Mouse (Mus musculus) cortical plate, adult 2 months (tissue): ENCODE data around the gene Gm45717. TPM values are rescaled to one million over a fixed set of nuclear protein-coding genes. Genes with fewer than 3 reads are reported as not detected.

Experiments
- H3K27ac ChIP-seq: fragments of 200-500 bp; 2 replicates; pipeline ENCODE4 v1.5.1; 2012; ENCODE audit warnings: low read length, control low read depth, inconsistent platforms; ENCODE audit not compliant: insufficient read depth
- H3K4me1 ChIP-seq: fragments of 200-500 bp; 2 replicates; pipeline ENCODE4 v1.6.1; 2011; ENCODE audit warnings: low read length; ENCODE audit not compliant: control insufficient read depth, insufficient read depth
- H3K4me3 ChIP-seq: fragments of 200-500 bp; 2 replicates; pipeline ENCODE4 v1.5.1; 2011; ENCODE audit warnings: mild to moderate bottlenecking, low read length, control low read depth; ENCODE audit not compliant: insufficient read depth
- CTCF ChIP-seq: fragments of 200-500 bp; IDR thresholded peaks from 2 replicates; pipeline ENCODE4 v1.5.1; 2011; ENCODE audit warnings: mild to moderate bottlenecking, control low read depth, low read length; ENCODE audit not compliant: insufficient read depth; ENCODE audit errors: extremely low read depth
- POLR2A ChIP-seq: fragments of 200-500 bp; IDR thresholded peaks from 2 replicates; pipeline ENCODE4 v1.6.1; 2011; ENCODE audit warnings: mild to moderate bottlenecking, low read length, control low read depth; ENCODE audit not compliant: insufficient read depth; ENCODE audit errors: extremely low read depth
- polyA plus RNA-seq: library from polyadenylated mRNA; depleted of rRNA; stranded (reverse); fragments of >200 nt; gene quantifications from 2 replicates; pipeline ENCODE4 v1.2.3, GENCODE M21; 2012

Gm45717 gene
- polyA plus RNA-seq, 1 experiment, result not detected

GRCm38 (mm10) chr7:140912846-140913482, 42.8 kb downstream of the Gm45717 start:
- H3K4me3 ChIP-seq, result no peak overlapping the region
- no peak for TF ChIP-seq CTCF
- no peak for TF ChIP-seq POLR2A
- 0 out of 2 replicates have a peak, but pooled peaks cover 1% of the 10 kb centered on the region for H3K4me1 ChIP-seq
- no peak overlapping the region for H3K27ac ChIP-seq

DNA sequence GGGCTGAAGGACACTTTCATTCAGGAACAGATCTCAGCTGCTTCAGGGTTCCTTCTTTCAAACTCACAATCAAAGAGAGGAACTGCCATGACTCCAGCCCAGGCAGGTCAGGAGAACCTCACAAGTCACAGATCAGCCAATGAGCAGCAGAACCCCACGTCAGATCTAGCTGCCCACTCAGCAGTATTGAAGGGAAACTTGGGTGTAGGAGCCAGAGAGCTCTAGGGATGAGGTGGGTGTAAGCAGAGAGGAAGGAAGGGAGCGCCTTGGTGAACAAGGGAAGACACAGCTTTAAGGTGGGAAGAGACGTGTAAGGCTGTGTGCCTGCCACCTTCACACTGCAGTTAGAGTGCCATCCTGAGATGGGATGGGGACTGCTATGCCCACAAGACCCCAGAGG, 43.4 kb downstream of the Gm45717 start:
- Histone ChIP-seq H3K4me3 (no peak overlapping the region), H3K4me1 (0 out of 2 replicates have a peak, but pooled peaks cover 1% of the 10 kb centered on the region), H3K27ac (no peak overlapping the region)
- no peak for TF ChIP-seq POLR2A
- TF ChIP-seq CTCF, result no peak

GRCm38 (mm10) chr7:140908634-140909107, 47.1 kb downstream of the Gm45717 start:
- no peak overlapping the region for H3K27ac ChIP-seq
- TF ChIP-seq CTCF (peak; percentile 80), POLR2A (no peak)
- H3K4me3 ChIP-seq, result peak overlapping the region; percentile 13
- 0 out of 2 replicates have a peak, but pooled peaks cover 1% of the 10 kb centered on the region for H3K4me1 ChIP-seq

DNA sequence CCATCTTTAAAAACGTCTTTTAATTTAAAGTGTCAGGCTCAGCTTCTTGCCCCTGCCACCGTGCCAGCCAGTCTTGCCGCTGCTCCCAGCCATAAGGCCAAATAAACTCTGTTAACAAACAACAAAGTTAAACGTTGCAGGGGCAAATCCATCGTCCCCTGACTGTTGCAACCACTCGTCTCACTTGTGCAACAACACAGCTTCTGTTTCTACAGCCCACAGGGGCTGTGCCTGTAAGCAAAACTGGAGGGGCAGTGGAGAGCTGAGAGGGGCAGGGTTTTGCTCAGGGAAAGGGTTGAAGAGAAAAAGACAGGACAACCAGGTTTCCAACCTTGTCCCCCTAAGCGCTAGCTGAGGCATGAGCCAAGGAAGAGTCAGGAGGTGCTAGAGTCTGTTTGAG, 47.6 kb downstream of the Gm45717 start:
- no peak overlapping the region; the same call in 1 of the 2 replicates for H3K4me3 ChIP-seq
- 0 out of 2 replicates have a peak, but pooled peaks cover 1% of the 10 kb centered on the region for H3K4me1 ChIP-seq
- H3K27ac ChIP-seq, result no peak overlapping the region
- no peak for TF ChIP-seq CTCF
- no peak for TF ChIP-seq POLR2A

GRCm38 (mm10) chr7:140907697-140908096, 48.0 kb downstream of the Gm45717 start:
- H3K27ac ChIP-seq, result no peak overlapping the region
- TF ChIP-seq CTCF, result no peak
- TF ChIP-seq POLR2A, result no peak
- no peak overlapping the region for H3K4me3 ChIP-seq
- H3K4me1 ChIP-seq, result 0 out of 2 replicates have a peak, but pooled peaks cover 1% of the 10 kb centered on the region

DNA sequence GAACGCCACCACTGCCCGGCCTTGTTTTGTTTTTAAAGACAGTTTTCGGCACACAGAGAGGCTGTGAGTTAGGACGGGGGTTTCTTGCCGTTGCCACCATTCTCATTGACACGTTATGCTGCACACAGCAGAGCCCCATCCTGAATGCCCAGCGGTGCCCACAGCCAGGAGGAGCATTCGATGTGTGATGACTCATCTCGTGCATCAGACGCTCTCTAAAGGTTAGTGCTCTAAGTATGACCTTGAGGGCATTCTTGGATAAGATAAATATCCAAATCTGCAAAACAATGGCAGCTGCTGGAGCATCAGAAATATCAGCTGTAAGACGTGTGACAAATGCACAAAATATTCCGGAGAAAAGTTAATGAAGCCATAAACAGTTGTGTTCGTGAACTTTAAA, 48.6 kb downstream of the Gm45717 start:
- TF ChIP-seq CTCF (no peak), POLR2A (no peak)
- Histone ChIP-seq H3K4me3 (no peak overlapping the region), H3K4me1 (no peaks in the 10 kb centered on the region), H3K27ac (no peak overlapping the region)

DNA sequence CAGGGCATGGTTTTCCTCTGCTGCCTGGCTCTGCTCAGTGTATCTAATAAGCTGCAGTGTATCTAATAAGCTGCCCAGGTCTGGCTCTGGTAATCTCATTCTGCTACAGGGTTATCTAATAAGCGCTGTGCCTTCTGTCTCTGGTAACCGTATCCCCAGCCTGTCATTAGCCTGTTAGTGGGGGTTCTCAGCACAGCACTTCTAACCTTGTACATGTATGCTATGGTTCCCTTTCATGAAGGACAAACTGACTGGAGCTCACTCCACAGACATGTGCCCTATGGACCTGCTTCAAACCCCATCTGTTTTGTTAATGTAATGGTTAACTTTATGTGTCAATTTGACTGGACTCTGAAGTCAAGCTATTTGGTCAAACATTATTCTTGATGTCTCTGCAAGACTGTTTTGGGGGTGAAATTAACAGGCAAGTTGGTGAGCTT, 50.1 kb downstream of the Gm45717 start:
- no peak overlapping the region for H3K27ac ChIP-seq

GRCm38 (mm10) chr7:140903212-140903611, 52.5 kb downstream of the Gm45717 start:
- TF ChIP-seq POLR2A (no peak), CTCF (peak; percentile 89)
- 0 out of 2 replicates have a peak, but pooled peaks cover 1% of the 10 kb centered on the region for H3K4me1 ChIP-seq
- H3K4me3 ChIP-seq, result no peak overlapping the region
- no peak overlapping the region for H3K27ac ChIP-seq

More for the DNA sequence above, 50.1 kb downstream of the Gm45717 start:
- Histone ChIP-seq H3K4me1 (0 out of 2 replicates have a peak, but pooled peaks cover 1% of the 10 kb centered on the region), H3K4me3 (no peak overlapping the region)
- TF ChIP-seq CTCF (no peak), POLR2A (no peak)

DNA sequence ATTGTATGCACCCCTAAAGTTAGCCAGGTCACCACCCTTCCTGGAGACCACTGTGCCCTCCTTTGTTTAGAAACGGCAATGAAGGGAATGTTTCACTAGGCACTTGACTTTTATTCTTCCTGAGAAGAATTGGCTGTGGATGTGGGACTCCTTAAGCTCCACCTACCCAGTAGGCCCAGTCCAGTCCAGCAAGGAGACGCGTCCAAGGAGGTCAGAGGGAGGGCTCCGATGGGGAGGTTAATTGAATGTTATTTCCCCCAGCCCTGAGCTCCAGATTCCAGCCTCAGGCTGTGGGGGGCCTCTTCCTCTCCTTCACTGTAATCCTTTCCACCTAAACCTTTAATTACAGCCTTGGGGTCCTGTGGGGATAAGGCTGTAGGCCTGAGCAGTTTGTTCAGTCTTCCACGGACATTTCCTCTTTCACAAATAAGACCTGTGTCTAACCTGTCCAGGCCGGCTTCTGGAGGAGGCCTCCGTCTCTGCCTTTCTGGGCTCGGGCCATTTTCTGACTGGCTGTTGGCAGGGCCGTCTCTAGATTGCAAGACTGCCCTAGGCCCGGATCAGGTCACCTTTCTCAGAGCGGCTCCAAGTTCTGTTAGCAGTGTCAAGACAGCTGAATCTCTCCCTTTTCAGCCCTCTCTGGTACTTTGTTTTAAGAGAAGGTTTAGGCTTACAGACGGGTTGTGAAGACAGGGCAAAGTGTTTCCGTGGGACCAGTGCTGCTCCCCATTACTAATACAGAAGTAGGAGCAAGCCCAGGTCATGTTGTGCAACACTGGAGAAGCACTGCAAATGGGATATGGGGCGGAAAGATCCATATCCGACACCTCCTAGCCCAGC, 53.5 kb downstream of the Gm45717 start:
- no peak overlapping the region for H3K4me3 ChIP-seq
- H3K27ac ChIP-seq, result no peak overlapping the region
- 0 out of 2 replicates have a peak, but pooled peaks cover 1% of the 10 kb centered on the region for H3K4me1 ChIP-seq
- TF ChIP-seq CTCF (no peak), POLR2A (no peak)
